Mouse (Mus musculus): Measurements from ENCODE around the gene E2f8. TPM values are rescaled to one million over a fixed set of nuclear protein-coding genes. Genes with fewer than 3 reads are reported as not detected.

Gene E2f8
- total and polyA plus RNA-seq, 3 experiments: 8.9 to 49.4 (median 39.3) TPM

GRCm38 (mm10) chr7:48917463-48917862, 36.1 kb upstream of the E2f8 start:
- Histone ChIP-seq H3K4me3 (ENCODE audit: control insufficient read depth in 1 of 2, insufficient read depth in 1 of 2, low read depth in 2 of 2, low read length in 2 of 2) (no peak overlapping the region), H3K9ac (ENCODE audit: control insufficient read depth, low read depth, low read length, poor library complexity, severe bottlenecking) (no peak overlapping the region), H3K9me3 (replicated peaks; ENCODE audit: insufficient read depth, low read length) (no peaks in the 10 kb centered on the region), H3K79me2 (ENCODE audit: control insufficient read depth, insufficient read depth, low read length, poor library complexity) (no peaks in the 10 kb centered on the region), H3K4me1 (ENCODE audit: control insufficient read depth in 1 of 2, insufficient read depth in 2 of 2, low read length in 2 of 2) (no peaks in the 10 kb centered on the region), H3K27me3 (ENCODE audit: control insufficient read depth in 1 of 2, insufficient read depth in 2 of 2, low read length in 2 of 2) (peaks cover 0 to 3% of the 10 kb centered on the region in 2 experiments; a peak in 2 of 4 replicates), H3K27ac (ENCODE audit: control insufficient read depth, low read depth, low read length) (no peak overlapping the region), H3K36me3 (ENCODE audit: control insufficient read depth in 1 of 2, insufficient read depth in 2 of 2, low read length in 2 of 2) (no peaks in the 10 kb centered on the region)
- TF ChIP-seq ZKSCAN1 (IDR thresholded peaks at IDR 0.05; ENCODE audit: low read depth, low read length): no peak
- TF ChIP-seq E2F4 (IDR thresholded peaks at IDR 0.05; ENCODE audit: borderline replicate concordance, low read depth, low read length): no peak
- TF ChIP-seq TBP (IDR thresholded peaks at IDR 0.05; ENCODE audit: low read depth, low read length): no peak
- TF ChIP-seq USF2 (IDR thresholded peaks at IDR 0.05; ENCODE audit: borderline replicate concordance in 1 of 2, insufficient read depth in 1 of 2, low read depth in 1 of 2, low read length in 2 of 2): no peak
- TF ChIP-seq ELF1 (IDR thresholded peaks at IDR 0.05; ENCODE audit: low read depth, low read length): no peak
- no peak for TF ChIP-seq NRF1 (IDR thresholded peaks at IDR 0.05; ENCODE audit: insufficient read depth, low read depth, low read length, poor library complexity, severe bottlenecking)
- TF ChIP-seq SIN3A (IDR thresholded peaks at IDR 0.05; ENCODE audit: low read length): no peak
- TF ChIP-seq GABPA (IDR thresholded peaks at IDR 0.05; ENCODE audit: low read depth, low read length): no peak
- TF ChIP-seq MAFK (IDR thresholded peaks at IDR 0.05; ENCODE audit: borderline replicate concordance, low read depth, low read length): no peak
- TF ChIP-seq TAL1 (IDR thresholded peaks at IDR 0.05; ENCODE audit: low read length): no peak
- no peak for TF ChIP-seq NELFE (IDR thresholded peaks at IDR 0.05; ENCODE audit: low read depth, low read length)
- TF ChIP-seq RAD21 (IDR thresholded peaks at IDR 0.05; ENCODE audit: low read depth, low read length): no peak
- TF ChIP-seq GATA1 (IDR thresholded peaks at IDR 0.05; ENCODE audit: low read depth, low read length): no peak
- no peak for TF ChIP-seq MYC (IDR thresholded peaks at IDR 0.05; ENCODE audit: low read depth, low read length)
- no peak for TF ChIP-seq POLR2A (IDR thresholded peaks at IDR 0.05; ENCODE audit: control insufficient read depth in 1 of 2, insufficient read depth in 1 of 2, low read depth in 1 of 2, low read length in 2 of 2, poor library complexity in 1 of 2)
- no peak for TF ChIP-seq HCFC1 (IDR thresholded peaks at IDR 0.05; ENCODE audit: low read depth, low read length)
- TF ChIP-seq MEF2A (IDR thresholded peaks at IDR 0.05; ENCODE audit: extremely low read depth, insufficient replicate concordance, low read depth, low read length, poor library complexity, severe bottlenecking): no peak
- TF ChIP-seq MXI1 (IDR thresholded peaks at IDR 0.05; ENCODE audit: low read depth, low read length): no peak
- TF ChIP-seq ZMIZ1 (IDR thresholded peaks at IDR 0.05; ENCODE audit: low read depth, low read length): no peak
- DNase-seq (ENCODE audit: low read depth, low spot score): no peak

All from MEL (cell line).